ENCODE assay signal across 8 mouse cellular contexts in the genomic region with DNA sequence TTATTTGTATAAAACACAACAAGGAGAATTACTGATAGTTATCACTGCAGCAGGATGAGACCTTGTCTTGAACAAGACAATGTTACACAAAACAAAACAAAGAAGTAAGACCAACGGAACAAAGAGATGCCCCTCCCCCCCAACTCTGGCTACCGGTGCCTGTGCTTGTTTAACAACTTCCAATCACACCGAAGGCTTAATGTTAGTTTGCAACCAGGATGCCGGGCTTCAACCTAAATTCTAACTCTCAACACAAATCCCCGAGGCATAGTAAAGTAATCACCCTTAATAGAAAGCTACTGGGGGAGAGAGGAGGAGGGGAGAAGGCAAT.
DNase-seq lines count a peak whose midpoint lies in the region; ATAC-seq and TF ChIP-seq lines count a peak whose summit lies in the region.

No protein-coding gene starts in this region.

- TF ChIP-seq POLR2A in kidney, adult 2 months (IDR thresholded peaks at IDR 0.05; ENCODE audit: low read depth, low read length) = no peak
- no peak for TF ChIP-seq POLR2A in MEL (IDR thresholded peaks at IDR 0.05; ENCODE audit: control insufficient read depth in 1 of 2, insufficient read depth in 1 of 2, low read depth in 1 of 2, low read length in 2 of 2, poor library complexity in 1 of 2)
- no peak for TF ChIP-seq POLR2A in embryonic fibroblast, embryonic 13.5 days (IDR thresholded peaks at IDR 0.05; ENCODE audit: low read depth, low read length)

- H3K36me3 ChIP-seq in kidney, adult 2 months (ENCODE audit: control insufficient read depth, insufficient read depth, low read length) = no peaks in the 10 kb centered on the region
- H3K36me3 ChIP-seq in MEL (ENCODE audit: control insufficient read depth in 1 of 2, insufficient read depth in 2 of 2, low read length in 2 of 2) = peaks cover 0 to 11% of the 10 kb centered on the region in 2 experiments; a peak in 2 of 4 replicates
- H3K36me3 ChIP-seq in lung, embryonic 15.5 days = no peaks in the 10 kb centered on the region
- H3K36me3 ChIP-seq in stomach, embryonic 15.5 days = no peaks in the 10 kb centered on the region

- peak overlapping the region; percentile 59 for H3K4me3 ChIP-seq in kidney, adult 2 months (ENCODE audit: insufficient read depth, low read depth, low read length)
- H3K4me3 ChIP-seq in MEL (ENCODE audit: control insufficient read depth in 1 of 2, insufficient read depth in 1 of 2, low read depth in 2 of 2, low read length in 2 of 2) = peak overlapping the region; percentile 62 to 84
- peak overlapping the region; percentile 32 for H3K4me3 ChIP-seq in embryonic fibroblast, embryonic 13.5 days (ENCODE audit: insufficient read depth, low read length)
- H3K4me3 ChIP-seq in lung, embryonic 15.5 days = peak overlapping the region; percentile 44
- H3K4me3 ChIP-seq in stomach, embryonic 15.5 days (replicated peaks) = peak overlapping the region; percentile 43

- 1% methylated on average over 5 of the region's 5 CpGs for WGBS in kidney, adult 2 months
- WGBS in lung, embryonic 15.5 days = 16% methylated on average over 5 of the region's 5 CpGs
- 11% methylated on average over 5 of the region's 5 CpGs for WGBS in stomach, embryonic 15.5 days

- no peaks in the 10 kb centered on the region; the same call in 1 of the 2 replicates for H3K79me2 ChIP-seq in MEL (ENCODE audit: control insufficient read depth, insufficient read depth, low read length, poor library complexity)

- no peaks in the 10 kb centered on the region for H3K4me1 ChIP-seq in kidney, adult 2 months (ENCODE audit: control insufficient read depth, insufficient read depth, low read length)
- peaks cover 1 to 16% of the 10 kb centered on the region in 2 experiments; a peak in 3 of 4 replicates for H3K4me1 ChIP-seq in MEL (ENCODE audit: control insufficient read depth in 1 of 2, insufficient read depth in 2 of 2, low read length in 2 of 2)
- no peaks in the 10 kb centered on the region for H3K4me1 ChIP-seq in embryonic fibroblast, embryonic 13.5 days (ENCODE audit: control insufficient read depth, insufficient read depth, low read length)
- peaks cover 15% of the 10 kb centered on the region; the same call in 1 of the 2 replicates for H3K4me1 ChIP-seq in lung, embryonic 15.5 days
- no peaks in the 10 kb centered on the region for H3K4me1 ChIP-seq in stomach, embryonic 15.5 days

- no peaks in the 10 kb centered on the region for H3K27me3 ChIP-seq in kidney, adult 2 months (replicated peaks; ENCODE audit: control insufficient read depth, insufficient read depth, low read length)
- no peaks in the 10 kb centered on the region for H3K27me3 ChIP-seq in MEL (ENCODE audit: control insufficient read depth in 1 of 2, insufficient read depth in 2 of 2, low read length in 2 of 2)
- peaks cover 18% of the 10 kb centered on the region; the same call in 1 of the 2 replicates for H3K27me3 ChIP-seq in lung, embryonic 15.5 days
- no peaks in the 10 kb centered on the region for H3K27me3 ChIP-seq in stomach, embryonic 15.5 days (replicated peaks)

- no peak; a peak in 1 of 4 replicates for TF ChIP-seq EP300 in MEL (IDR thresholded peaks at IDR 0.05; ENCODE audit: low read depth in 1 of 2, low read length in 2 of 2)

- no peak for TF ChIP-seq CTCF in kidney, adult 2 months (conservative IDR thresholded peaks at IDR 0.05; ENCODE audit: insufficient read depth, insufficient read length, low read depth, low read length)
- TF ChIP-seq CTCF in MEL (IDR thresholded peaks at IDR 0.05 in 2 of 3, conservative IDR thresholded peaks at IDR 0.05 in 1 of 3; ENCODE audit: control insufficient read depth in 1 of 3, insufficient read depth in 1 of 3, low read depth in 2 of 3, low read length in 3 of 3, poor library complexity in 1 of 3, severe bottlenecking in 1 of 3) = no peak
- no peak for TF ChIP-seq CTCF in embryonic fibroblast, embryonic 13.5 days (IDR thresholded peaks at IDR 0.05; ENCODE audit: borderline replicate concordance, insufficient read depth, low read length)

- H3K27ac ChIP-seq in kidney, adult 2 months (ENCODE audit: insufficient read depth, low read depth, low read length) = no peak overlapping the region
- peak overlapping the region; percentile 99 for H3K27ac ChIP-seq in MEL (ENCODE audit: control insufficient read depth, low read depth, low read length)
- peak overlapping the region; percentile 89 for H3K27ac ChIP-seq in embryonic fibroblast, embryonic 13.5 days (ENCODE audit: insufficient read depth, low read length)
- peak overlapping the region; percentile 93 for H3K27ac ChIP-seq in lung, embryonic 15.5 days
- peak overlapping the region; percentile 83; the same call in 1 of the 2 replicates for H3K27ac ChIP-seq in stomach, embryonic 15.5 days

- H3K9ac ChIP-seq in MEL (ENCODE audit: control insufficient read depth, low read depth, low read length, poor library complexity, severe bottlenecking) = peak overlapping the region; percentile 82
- H3K9ac ChIP-seq in lung, embryonic 15.5 days = peak overlapping the region; percentile 7; the same call in 1 of the 2 replicates
- H3K9ac ChIP-seq in stomach, embryonic 15.5 days = no peak overlapping the region

- no peak for TF ChIP-seq RAD21 in MEL (IDR thresholded peaks at IDR 0.05; ENCODE audit: low read depth, low read length)

- DNase-seq in kidney, adult 2 months = no peak
- no peak for DNase-seq in kidney, adult 18-20 months
- DNase-seq in MEL (ENCODE audit: low read depth, low spot score) = no peak
- peak; percentile 19 for DNase-seq in kidney, adult 9 months
- no peak for DNase-seq in adipocyte (ENCODE audit: low spot score)

- peak overlapping the region; percentile 60 for H3K4me2 ChIP-seq in lung, embryonic 15.5 days
- peak overlapping the region; percentile 59 for H3K4me2 ChIP-seq in stomach, embryonic 15.5 days

- H3K9me3 ChIP-seq in MEL (replicated peaks; ENCODE audit: insufficient read depth, low read length) = no peaks in the 10 kb centered on the region
- H3K9me3 ChIP-seq in lung, embryonic 15.5 days = no peaks in the 10 kb centered on the region
- no peaks in the 10 kb centered on the region for H3K9me3 ChIP-seq in stomach, embryonic 15.5 days

- 0 out of 2 replicates have a peak, but pooled peaks have one; percentile 2 for ATAC-seq in lung, embryonic 15.5 days (ENCODE audit: borderline replicate concordance, extremely low read depth, low FRiP score, low TSS enrichment)
- ATAC-seq in stomach, embryonic 15.5 days (ENCODE audit: insufficient read depth, low FRiP score, low read depth) = no peak

TF ChIP-seq in MEL, 35 proteins besides CTCF, POLR2A, EP300 and RAD21:
- TF ChIP-seq JUND (IDR thresholded peaks at IDR 0.05; ENCODE audit: low read depth, low read length) = no peak
- TF ChIP-seq ZNF384 (IDR thresholded peaks at IDR 0.05; ENCODE audit: low read depth, low read length) = no peak
- TF ChIP-seq HCFC1 (IDR thresholded peaks at IDR 0.05; ENCODE audit: low read depth, low read length) = no peak
- no peak for TF ChIP-seq ZMIZ1 (IDR thresholded peaks at IDR 0.05; ENCODE audit: low read depth, low read length)
- no peak for TF ChIP-seq ZC3H11A (IDR thresholded peaks at IDR 0.05; ENCODE audit: low read depth, low read length)
- 0 out of 2 replicates have a peak, but pooled peaks have one; percentile 12 for TF ChIP-seq NELFE (IDR thresholded peaks at IDR 0.05; ENCODE audit: low read depth, low read length)
- no peak for TF ChIP-seq MEF2A (IDR thresholded peaks at IDR 0.05; ENCODE audit: extremely low read depth, insufficient replicate concordance, low read depth, low read length, poor library complexity, severe bottlenecking)
- no peak for TF ChIP-seq MXI1 (IDR thresholded peaks at IDR 0.05; ENCODE audit: low read depth, low read length)
- TF ChIP-seq CHD2 (IDR thresholded peaks at IDR 0.05; ENCODE audit: low read length) = peak; percentile 86
- no peak for TF ChIP-seq ZKSCAN1 (IDR thresholded peaks at IDR 0.05; ENCODE audit: low read depth, low read length)
- TF ChIP-seq CHD1 (IDR thresholded peaks at IDR 0.05; ENCODE audit: low read depth, low read length) = 0 out of 2 replicates have a peak, but pooled peaks have one; percentile 22
- TF ChIP-seq MAX (IDR thresholded peaks at IDR 0.05; ENCODE audit: low read length) = no peak
- TF ChIP-seq SMC3 (IDR thresholded peaks at IDR 0.05; ENCODE audit: low read depth, low read length) = no peak
